Mouse (Mus musculus) ES-Bruce4 (cell line): ENCODE data around the gene 1700057G04Rik.

Source experiments
- CTCF ChIP-seq: IDR thresholded peaks from one replicate; pipeline ENCODE4 v1.8.1; 2011; ENCODE audit warnings: low read depth, low read length
- EP300 ChIP-seq: IDR thresholded peaks from 2 replicates; pipeline ENCODE4 v1.6.1; 2011; ENCODE audit warnings: low read depth, low read length; ENCODE audit not compliant: insufficient read depth
- POLR2A ChIP-seq: IDR thresholded peaks from one replicate; pipeline ENCODE4 v1.8.1; 2011; ENCODE audit warnings: low read length; ENCODE audit not compliant: insufficient read depth

DNA sequence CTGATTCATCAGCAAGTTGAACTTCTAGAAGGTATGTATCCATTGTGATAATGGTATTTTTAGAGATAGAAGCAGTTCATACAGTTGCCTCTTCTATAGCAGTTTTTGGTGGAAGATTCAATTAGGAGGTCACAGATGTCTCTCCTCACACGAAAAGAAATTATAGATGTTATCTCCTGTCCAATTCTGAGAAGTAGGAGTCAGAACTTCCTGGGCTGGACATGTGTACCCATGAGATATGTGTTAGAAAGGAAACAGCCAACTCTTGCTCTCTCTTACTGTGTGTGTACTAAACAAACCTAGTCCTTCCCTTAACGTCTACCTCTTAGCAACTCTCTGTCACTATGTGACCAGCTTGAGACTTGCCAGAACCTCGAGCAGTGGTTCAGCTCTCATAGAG is 19.5 kb upstream of the 1700057G04Rik start:
- no peak for TF ChIP-seq CTCF
- no peak for TF ChIP-seq POLR2A
- TF ChIP-seq EP300: no peak
